Mouse (Mus musculus) cerebellum, postnatal 10 days (tissue): ENCODE measurements around the gene Csad.
"Not testable (repeated sequence)": the region's sequence is repeated elsewhere in the genome, so short reads cannot be mapped to it uniquely, and the experiment has no call there.

ENCODE experiments used
- DNase-seq, 2 experiments: peaks; one replicate each; pipeline ENCODE4 v3.0.0; 2021; ENCODE audit warnings: mixed read lengths in 2 of 2

The Csad gene

DNA sequence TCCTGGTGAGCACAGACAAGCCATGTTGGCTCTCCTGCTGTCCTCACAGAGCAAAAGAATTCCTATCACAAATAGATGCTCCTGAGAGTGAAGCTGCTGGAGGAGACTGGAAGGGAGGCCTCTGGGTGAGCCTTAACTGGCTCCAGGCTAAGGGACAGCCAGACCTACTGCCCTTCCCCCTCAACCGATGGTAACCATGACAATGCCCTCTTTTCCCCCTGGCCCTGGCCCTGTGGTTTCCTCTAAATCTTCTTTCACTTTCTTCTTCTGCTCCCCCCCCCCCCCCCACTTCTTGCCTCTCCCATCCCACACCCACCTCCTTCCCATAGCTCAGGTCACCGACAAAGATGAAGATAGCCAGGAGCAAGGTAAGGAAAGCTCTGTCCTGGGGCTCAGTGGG, 29.4 kb upstream of the Csad start:
- no peak for DNase-seq

GRCm38 (mm10) chr15:102232764-102233163, 28.2 kb upstream of the Csad start:
- no peak for DNase-seq

GRCm38 (mm10) chr15:102231748-102232147, 27.2 kb upstream of the Csad start, which contains the start of gene Itgb7:
Gene Itgb7 (minus strand): TSS chr15:102231944.
- no peak for DNase-seq

DNA sequence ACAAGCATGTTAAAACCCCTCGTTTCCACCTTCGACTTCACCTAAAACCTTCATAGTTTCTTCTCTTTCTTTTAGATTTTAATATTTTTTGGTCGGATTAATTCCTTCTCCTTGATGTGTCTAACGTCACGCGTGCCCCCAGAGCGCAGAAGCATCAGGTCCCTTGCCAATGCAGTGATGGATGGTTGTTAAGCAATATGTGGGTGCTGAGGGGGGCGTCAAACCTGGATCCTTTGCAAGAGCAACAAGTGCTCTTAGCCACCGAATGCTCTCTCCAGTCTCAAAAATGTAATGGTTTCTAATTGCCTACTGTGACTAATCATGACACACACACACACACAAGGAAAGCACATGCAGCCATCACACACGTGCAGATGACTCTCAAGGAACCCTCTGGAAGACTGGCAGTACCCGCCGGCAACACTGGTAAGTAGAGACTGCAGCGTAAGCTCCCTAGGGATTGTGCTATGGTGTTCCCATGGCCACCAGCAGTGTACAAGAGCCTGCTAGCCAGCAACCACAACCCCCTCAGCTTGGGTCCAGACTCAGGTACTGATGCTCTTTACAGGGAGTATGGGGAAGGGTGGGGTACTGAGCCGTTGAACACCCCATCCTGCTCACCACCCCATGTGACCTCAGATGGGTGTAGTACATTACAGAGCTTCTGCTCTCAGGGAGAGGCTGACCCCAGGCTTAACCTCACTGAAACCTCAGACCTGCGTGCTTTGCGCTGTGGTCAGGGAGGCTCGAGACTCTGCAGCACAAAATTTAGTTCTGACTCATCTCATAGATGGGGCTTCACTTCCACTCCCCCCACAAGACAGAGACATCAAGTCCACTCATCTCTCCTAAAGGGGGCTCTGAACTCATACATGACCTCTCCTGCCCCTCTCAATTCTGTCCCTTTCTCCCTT, 26.1 kb upstream of the Csad start:
- DNase-seq, result no peak

GRCm38 (mm10) chr15:102225619-102226018, 21.1 kb upstream of the Csad start:
- DNase-seq, result not testable (repeated sequence)

DNA sequence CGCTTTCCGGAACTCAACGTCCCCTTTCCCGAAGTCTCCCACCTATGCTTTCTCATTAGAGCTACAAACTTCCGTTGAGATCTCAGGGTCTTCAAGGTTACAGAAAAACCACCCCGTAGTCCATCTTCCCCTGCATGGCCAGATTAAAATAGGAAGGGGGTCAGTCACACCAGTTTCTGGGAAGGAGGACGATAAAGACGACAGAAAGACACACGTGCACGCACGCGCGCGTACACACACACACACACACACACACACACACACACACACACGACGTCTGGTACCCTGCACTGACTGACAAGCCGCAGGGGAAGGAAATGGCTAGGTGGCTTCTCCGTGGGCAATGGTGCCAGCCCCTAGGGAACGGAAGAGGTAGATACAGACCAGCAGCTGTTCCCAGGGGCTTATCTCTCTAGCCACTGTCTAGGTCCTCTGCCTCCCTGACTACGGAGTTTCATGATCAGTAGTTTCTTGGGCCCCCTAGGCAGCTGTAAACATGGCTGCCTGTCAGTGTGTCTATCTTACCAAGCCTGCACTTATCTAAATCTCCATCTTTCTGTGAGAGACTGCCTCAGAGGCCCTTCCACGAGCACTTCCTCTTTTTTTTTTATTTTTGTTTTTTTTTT, 20.6 kb upstream of the Csad start:
- DNase-seq, result no peak

GRCm38 (mm10) chr15:102224186-102224991, 19.9 kb upstream of the Csad start:
- DNase-seq, result peak; percentile 86 to 87

DNA sequence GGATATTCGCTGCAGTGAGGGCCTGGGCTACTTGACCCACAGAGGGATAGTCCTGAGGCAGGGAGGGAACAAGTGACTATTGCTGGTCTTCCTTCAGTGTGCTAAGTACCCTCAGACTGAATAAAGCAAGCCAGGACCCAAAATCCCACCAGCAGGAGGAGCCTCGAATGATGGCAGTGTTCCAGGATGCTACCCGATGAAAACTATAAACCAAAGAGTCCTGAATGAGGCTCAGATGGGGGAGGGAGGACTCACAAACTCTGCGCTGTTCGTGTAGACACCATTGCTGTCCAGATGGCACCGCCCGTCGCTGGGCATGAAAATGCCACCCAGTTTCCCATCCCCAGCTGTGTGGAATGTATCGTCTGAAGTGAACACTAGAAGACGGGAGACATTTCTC, 17.9 kb upstream of the Csad start:
- peak; percentile 50 to 63 for DNase-seq

DNA sequence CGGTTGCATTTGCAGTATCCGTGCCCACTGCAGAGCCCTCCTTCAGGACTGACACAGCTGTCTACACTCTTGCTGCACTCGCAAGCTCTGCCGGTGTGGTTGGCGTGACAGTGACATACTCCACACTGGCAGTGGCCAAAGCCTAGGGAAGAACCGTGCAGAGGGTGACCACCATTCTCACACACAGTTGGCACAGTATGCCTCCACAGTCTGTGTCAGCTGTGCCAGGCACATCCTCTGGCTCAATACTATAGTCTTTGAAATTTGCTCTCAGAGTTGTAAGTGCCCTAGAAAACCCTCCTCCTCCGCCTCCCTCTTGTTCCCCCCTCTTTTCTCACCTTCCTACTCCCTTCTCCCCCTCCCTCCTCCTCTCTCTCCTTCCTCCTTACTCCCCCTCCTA, 12.8 kb upstream of the Csad start:
- DNase-seq, result no peak

DNA sequence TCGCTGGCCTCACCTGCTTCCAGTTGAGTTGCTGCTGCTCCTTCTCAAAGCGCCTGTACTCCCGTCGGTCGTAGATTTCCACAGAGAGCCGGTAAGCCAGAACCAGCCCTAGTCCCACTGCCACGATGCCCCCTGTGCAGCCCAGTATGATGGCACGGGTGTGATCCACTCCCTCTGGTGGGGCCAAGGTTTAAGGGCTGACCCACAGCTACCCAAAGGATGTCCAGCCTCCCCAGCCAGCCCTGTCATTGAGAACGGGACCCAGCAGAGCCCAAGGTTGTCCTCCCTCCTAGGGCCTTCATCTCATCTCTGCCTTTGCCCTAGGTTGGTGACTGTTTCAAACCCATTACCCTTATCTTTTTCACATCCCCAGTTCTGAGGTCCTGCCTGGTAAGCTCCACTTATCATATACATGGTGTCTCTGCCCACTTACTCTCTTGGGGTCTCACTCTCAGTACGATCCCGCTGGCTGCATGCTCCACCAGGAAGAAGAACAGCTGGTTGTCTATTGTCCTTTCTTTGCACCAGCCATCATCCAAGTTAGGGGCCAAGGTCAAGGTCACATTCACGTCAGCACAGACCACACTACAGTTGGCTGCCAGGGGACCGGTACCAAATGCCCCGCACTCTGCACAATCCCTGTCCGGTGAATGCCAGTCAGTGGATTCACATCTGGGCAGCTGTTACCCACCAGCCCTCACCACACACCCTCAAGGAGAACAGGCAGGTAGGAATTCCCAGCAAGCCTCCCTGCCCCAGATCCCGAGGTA, 12.1 kb upstream of the Csad start:
- DNase-seq, result no peak

DNA sequence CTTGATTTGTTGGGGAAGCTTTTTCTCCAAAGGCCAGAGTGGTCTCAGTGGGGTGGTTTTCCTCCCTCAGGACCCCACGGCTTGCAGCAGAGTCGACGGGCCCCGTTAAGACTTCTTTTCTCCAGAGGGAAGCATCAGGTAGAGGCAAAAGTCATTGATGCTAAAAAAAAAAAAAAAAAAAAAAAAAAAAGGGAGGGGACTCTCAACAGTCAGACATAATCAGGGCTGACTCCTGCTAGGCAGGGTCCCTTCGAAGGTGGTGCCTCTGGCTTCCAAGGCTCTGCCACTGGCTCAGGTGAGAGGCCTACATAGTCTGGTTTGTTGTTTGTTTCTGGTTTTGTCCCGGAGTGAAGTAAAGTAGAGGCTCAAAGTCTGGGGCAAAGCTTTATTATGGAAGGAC, 11.1 kb upstream of the Csad start:
- DNase-seq, result no peak

- no peak for DNase-seq
Measured at GRCm38 (mm10) chr15:102214132-102214531, 9.6 kb upstream of the Csad start.

DNA sequence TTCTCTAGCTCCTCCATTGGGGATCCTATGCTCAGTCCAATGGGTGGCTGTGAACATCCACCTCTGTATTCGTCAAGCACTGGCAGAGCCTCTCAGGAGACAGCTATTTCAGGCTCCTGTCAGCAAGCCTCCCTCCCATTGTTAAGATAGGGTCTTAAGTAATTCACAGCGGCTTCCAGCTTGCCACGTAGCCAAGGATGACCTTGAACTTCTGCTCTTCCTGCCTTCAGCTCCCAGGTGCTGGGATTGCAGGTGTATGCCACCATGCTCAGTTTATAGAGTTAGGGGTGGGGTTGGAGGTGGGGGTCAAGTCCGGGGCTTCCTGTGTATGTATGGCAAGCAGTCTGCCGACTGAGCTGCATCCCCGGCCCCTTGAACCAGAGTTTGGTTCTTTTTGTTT, 7.4 kb upstream of the Csad start:
- DNase-seq, result no peak

- DNase-seq, result no peak
Measured at GRCm38 (mm10) chr15:102210816-102211215, 6.3 kb upstream of the Csad start.

- no peak for DNase-seq
Measured at GRCm38 (mm10) chr15:102209114-102209513, 4.6 kb upstream of the Csad start.

DNA sequence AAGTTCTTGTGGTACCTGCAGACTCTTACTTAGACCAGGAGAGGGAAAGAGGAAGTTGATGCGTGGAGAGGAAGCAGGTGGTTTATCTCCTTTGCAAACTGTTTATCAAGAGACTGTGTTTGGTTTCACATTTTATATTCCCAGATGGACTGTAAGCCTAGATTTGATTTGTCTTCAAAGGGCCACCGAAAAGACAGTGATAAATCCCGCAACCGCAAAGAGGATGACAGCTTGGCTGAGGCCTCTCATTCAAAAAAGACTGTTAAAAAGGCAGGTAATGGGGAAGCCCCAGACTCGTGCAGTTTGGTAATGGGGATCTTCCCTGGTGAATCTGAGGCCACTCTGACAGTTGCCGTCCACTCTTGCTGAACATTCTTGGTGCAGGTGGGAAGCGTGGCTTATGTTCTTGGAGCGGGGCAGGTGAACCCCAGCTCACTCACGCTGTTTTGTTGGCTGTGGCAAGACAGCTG, 3.6 kb upstream of the Csad start:
- DNase-seq, result no peak

DNA sequence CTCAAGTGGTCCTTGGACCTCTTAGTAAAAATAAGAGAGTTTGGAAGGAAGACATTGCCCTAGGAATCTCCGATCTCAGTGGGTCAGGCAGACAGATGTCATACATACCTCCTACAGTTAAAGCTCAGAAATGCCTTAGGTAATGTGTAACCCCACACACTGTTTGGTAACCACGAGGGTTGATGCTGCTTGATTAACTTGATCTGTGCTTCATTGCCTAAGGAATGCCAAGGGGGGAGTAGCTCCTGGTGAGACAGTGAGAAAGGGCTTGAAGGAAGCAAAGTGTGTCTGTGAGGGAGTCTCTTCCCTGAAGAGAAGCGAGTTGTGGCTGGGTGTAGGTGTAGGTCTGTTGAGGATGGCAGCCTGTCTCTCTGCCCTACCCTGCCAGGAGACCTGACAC, 2.8 kb upstream of the Csad start:
- DNase-seq, result no peak

- DNase-seq, result peak; percentile 73 to 76
Measured at GRCm38 (mm10) chr15:102205779-102206178, 1.3 kb upstream of the Csad start.

- DNase-seq, result peak; percentile 80 to 83
Measured at GRCm38 (mm10) chr15:102203835-102204381, 616 bp downstream of the Csad start.

DNA sequence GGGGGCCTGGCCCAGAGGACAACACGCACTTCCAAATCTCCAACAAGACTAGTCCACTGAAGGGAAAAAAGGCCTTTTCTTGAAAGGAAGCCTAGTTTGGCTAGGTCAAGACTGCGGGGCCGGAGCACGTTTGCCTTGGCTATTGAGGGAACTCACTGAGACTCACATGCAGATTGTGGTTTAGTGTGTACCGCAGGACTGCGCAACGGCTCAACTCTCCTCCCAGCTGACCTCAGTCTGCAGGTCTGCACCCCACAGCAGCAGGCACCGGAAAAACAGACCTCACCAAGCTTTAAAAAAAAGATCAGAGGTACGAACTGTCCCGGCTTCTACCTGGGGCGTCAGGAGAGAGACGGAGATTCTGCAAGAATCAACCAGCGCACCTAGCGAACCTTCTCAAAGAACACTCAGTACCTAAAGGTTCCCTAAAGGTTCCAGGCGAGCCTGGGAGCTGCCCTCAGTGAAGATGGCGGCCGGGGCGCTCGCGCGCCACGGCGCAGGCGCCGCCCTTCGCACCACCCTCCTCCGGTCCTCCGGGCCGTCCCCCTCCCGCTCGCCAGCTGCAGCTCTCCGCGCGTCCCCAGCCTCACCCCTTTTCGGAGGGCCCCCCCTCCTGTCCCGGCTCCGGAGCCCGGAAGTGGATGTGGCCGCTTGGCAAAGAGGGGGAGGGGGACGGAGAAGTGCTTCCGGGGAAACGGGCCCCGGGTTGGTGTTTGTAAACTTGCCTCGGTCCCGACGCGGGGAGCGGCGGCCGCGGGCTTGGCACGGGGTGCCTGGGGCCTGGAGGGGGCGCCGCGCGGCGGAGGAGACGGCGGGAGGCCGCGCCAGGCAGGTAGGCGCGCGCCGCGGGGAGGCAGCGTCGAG, 1.3 kb downstream of the Csad start, which contains the start of gene Zfp740:
Gene Zfp740 (plus strand): TSS at position 279 of the 864 bp plus-strand sequence.
- peak; percentile 98 to 99 for DNase-seq

DNA sequence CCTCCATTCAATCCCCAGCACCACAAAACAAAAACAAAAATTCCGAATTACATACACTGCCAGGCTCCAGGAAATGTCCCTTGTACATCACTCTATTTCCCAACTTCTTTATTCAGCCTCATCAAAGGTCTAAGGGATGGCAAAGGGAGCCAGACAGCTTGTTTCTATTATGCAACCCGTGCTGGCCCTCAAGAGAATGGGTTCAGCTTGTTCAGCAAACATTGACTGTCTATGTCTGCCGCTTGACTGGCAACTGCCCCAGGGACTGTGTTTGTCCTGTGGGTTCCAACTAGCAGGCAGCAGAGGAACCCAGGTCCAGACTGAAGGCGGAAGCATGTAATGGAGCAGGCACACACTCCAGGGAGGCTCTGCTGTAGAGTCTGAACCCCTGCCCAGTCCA, 5.7 kb downstream of the Csad start:
- no peak for DNase-seq
